Mouse (Mus musculus) testis, postnatal 10 days (tissue): ENCODE measurements around the gene Stat5b.

Source experiments
- DNase-seq: peaks from one replicate; pipeline ENCODE4 v3.0.0; 2021; ENCODE audit warnings: low spot score

The Stat5b gene

DNA sequence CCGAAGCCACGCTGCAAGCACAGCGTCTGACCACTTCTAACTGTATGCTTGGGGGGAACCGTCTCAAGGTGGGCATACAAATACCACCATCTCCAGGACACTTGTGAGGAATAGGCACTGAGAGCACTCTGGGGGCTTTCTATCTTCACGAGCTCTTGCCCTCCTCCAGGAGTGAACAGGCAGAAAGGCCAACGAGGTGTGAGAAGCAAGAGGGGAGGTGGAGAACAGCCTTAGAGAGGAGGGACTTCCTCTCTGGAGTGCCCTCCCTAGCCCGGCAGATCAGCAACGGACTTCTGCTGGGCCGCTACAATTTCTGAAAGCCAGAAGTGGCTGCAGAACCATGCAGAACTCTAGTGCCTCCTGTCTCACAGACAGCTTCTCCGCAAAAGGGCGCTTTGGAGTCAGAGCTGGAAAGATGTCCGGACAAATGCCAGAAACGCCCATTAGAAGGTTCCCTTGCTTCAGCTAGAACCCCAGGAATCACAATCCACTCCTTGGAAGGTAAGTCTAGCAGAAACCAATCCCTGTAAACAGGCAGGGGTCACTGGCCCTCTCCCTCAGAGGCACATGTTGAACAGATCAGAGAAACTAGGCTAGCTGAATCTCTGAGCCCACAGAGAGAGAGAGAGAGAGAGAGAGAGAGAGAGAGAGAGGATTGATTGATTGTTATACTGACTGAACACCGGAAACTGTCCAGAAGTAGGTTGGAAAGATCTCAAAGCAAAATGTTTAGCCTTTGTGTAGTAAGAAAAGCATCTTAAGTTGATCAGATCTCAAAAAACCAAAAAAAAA lies 114.4 kb downstream of the Stat5b start:
- no peak for DNase-seq

GRCm38 (mm10) chr11:100735134-100735865 lies 115.2 kb downstream of the Stat5b start:
- no peak for DNase-seq
